Mouse (Mus musculus): Measurements from ENCODE around the gene Tmem95.

- TF ChIP-seq POLR2A (IDR thresholded peaks at IDR 0.05; ENCODE audit: low read depth, low read length) (no peak), CTCF (IDR thresholded peaks at IDR 0.05; ENCODE audit: borderline replicate concordance, insufficient read depth, low read length) (no peak)
Observed at GRCm38 (mm10) chr11:69848021-69848420, 29.8 kb downstream of the Tmem95 start.

Data from embryonic fibroblast, embryonic 13.5 days (primary cell).